Mouse (Mus musculus) monocyte, adult 2 months (primary cell): ENCODE results near the gene Ugt1a10.
A peak's percentile ranks its signal among the peaks of the same experiment; 100 is the strongest.
"Not testable (repeated sequence)": the region's sequence is repeated elsewhere in the genome, so short reads cannot be mapped to it uniquely, and the experiment has no call there.

Experiments used
- DNase-seq, 2 experiments: peaks; one replicate each; pipeline ENCODE4 v3.0.0; 2022; ENCODE audit warnings: low spot score in 2 of 2, low read depth in 1 of 2

Gene Ugt1a10

DNA sequence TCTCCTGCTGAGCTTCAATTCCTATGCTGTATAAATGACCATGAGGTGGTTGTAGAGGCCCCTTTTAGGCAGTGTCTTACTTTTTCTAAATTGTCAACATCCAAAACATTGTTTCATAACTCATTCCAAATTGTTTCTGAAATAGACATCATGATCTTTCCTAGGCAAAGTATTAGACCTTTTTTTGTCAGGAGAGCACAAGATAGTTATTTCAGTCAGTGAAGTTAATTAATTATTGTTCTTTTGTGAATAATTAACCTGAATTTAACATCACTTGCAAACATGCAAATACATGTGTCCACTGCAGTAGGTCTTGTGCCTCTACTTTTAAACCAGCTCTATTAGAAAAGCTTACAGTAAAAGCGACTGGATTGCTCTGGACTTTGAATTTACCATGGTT is at the start of gene Ugt1a10:
Ugt1a10 (plus strand) TSS at position 301 of the 400 bp plus-strand sequence.
- DNase-seq, result no peak

DNA sequence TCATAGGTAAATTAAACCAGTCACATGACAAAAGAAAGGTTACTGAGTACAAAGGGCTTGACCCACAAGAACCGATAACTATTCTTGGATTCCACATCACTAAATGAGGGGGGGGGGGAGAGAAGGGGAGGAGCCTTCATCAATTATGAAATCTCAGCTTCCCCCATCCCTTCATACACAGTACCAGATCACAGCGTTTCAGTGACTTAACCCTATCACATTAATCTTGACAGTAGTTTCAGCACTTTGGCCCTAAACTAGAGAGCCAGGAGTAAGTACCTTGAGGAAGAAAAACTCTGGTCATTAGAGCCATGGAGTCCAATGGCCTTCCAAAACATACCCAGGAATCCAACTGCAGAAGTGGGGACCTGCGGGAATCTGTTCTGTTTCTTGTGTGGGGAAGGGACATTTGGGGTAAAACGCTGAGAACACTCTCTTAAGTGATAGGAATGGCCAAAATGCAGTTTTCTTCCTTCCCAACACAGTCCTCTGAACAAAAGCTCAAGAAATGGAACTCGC is 47.4 kb upstream of the Ugt1a10 start:
- no peak for DNase-seq

DNA sequence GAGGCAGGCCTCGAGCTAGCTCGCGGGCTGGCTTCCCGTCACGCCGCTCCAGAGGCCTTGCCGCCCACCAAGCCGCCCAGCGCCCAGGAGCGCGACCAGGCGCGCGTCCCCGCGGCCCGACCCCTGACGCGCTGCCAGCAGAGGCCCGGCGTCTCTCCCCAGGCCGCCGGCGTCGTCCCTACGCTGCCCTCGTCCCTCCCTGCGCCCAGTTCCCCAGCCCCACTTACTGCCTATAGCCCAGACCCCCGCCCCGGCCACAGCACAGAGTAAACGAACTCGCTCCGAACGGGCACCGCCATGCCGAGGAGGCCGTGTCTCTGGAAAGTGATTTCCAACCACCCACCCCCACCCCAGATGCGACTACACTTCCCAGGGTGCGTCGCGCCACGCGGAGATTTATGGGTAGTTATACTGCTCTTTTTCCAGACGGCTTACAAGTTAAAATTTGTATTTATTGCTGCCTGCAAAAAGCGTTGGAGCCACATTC is 46.9 kb upstream of the Ugt1a10 start, which contains the start of gene Usp40:
Usp40 (minus strand) TSS at position 341 of the 487 bp plus-strand sequence.
- DNase-seq, result peak in 1 of 2 experiments; percentile 23

DNA sequence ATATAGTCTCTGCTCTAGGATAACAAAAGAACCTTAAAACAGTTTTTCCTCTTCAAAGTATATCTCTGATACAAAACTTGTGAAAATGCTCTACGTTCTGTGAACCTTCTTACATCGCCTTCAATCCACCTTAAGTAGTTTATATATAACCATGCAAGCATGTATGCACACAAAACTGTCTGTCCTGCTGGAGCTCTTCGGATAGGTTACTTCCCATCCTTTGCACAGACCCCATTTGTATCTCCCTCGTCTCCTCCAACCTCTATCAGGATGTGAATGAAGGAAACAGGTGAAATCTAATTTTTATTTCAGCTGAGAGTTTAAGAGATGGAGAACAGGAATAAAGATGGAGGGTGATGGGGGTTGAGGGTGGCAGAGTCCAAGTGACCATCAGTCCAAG is 46.5 kb upstream of the Ugt1a10 start:
- no peak for DNase-seq

DNA sequence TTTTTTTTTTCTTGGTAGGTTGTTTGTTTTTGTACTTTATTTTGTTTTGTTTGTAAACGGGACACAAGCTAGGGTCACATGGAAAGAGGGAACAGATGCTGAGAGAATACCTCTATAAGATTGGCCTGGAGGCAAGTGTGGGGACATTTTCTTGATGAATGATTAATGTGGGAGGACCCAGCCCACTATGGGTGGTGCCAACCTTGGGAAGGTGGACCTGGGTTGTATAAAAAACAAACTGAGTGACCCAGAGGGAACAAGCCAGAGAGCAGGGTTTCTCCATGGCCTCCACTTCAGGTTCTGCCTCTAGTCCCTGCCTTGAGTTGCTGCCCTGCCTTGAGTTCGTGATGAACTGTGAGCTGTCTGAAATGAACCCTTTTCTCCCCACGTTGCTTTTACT is 45.7 kb upstream of the Ugt1a10 start:
- DNase-seq, result no peak

DNA sequence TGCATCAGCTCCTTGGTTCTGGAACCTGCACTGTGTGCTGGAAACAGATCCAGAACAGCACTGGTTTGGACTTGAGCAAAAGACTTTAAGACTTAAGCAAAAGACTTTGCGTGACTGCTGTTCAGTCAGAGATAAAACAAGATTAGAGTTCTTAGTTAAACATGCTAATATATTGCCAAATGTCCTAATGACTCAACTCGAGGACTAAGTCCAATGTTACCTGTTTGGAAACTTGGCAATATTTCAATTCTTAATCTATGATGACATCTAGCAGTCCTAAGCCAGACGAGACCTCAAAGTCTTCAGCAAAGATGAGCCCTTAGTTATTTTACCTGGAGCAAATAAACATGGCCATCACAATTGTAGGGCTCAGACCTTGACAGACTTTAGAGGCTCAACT is 41.5 kb upstream of the Ugt1a10 start:
- no peak for DNase-seq

DNA sequence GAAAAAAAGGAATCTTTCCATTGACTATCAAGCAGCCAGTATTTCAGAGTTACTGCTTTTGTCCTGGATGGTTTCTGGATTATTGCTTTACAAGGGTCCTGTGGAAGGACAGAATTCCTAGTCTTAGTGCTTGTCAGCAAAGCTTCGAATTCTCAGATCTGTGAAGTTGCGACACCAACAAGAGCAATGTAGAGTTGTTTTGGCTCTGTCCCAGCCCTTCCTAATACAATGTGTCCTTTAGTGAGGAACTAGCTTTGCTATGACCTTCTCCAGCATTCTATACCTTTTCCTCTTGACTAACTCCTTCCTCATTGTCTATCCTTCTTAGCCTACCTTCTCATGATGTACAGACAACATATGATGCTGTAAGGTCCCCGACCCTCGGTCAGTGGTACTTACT is 41.0 kb upstream of the Ugt1a10 start:
- DNase-seq, result no peak

DNA sequence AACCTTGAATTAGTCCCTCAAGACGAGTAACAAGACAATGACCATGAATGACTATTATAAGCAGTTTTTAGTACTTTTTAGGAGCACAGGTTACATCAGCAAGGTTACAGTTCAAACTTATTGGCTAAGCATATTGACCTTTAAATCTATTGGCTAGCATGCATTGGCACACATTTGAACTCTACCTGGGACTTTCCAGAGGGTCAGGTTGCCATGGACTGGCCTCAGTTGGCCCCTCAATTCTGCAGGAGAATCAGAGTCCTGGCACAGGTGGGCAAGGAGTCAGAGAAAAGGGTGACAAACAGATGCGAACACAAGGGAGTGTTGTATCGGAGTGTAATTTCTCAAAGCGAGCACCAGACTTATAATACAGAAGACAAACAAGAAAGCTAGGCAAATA is 40.5 kb upstream of the Ugt1a10 start:
- DNase-seq, result no peak

DNA sequence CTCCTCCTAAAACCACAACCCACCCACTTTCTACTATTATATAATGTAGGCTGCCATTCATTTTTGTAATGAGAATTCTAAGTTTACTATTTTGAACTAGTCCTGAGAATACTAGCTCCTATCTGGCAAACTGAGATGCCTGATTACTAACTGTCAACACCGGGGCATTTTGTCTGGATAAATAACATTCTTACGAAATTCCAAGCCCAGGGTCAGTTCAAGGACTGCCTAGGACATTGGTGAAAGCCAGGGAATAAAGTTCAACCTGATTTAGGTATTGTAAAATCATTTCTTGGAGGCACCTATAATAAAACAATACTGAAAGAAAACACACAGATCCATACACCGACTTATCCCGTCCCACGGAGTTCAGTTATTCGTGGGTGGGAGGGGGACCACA is 39.8 kb upstream of the Ugt1a10 start:
- no peak for DNase-seq

DNA sequence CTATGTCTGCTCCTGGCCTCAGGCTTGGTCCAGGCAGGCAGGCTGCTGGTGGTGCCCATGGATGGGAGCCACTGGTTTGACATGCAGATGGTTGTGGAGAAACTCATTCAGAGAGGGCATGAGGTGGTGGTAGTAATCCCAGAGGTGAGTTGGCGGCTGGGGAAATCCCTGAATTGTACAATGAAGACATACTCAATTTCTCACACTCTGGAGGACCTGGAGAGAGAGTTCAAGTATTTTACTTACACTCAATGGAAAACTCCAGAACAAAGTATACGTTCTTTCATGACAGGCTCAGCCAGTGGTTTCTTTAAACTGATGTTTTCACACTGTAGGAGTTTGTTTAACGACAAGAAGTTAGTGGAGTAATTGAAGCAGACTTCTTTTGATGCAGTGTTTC is 29.9 kb upstream of the Ugt1a10 start:
- DNase-seq, result not testable (repeated sequence)

DNA sequence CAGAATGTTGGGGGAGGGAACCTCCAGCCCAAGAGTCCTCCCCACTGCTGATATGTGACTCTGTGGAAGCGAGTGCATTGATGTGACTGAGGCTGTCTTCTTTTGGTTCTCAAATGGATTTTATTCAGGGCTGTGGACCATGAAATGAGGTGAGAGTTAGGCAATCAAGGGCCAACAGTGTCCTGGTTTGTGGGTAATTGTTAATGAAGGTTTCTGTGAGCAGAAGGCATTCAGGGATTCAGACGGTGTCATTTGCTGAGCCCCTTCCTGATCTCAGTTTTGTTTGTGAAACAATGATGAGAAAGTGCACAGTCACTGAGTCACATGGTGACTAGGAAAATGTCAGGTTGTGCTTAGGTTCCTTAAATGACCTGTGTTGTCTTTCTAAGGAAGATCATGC is 12.1 kb upstream of the Ugt1a10 start:
- DNase-seq, result not testable (repeated sequence)

DNA sequence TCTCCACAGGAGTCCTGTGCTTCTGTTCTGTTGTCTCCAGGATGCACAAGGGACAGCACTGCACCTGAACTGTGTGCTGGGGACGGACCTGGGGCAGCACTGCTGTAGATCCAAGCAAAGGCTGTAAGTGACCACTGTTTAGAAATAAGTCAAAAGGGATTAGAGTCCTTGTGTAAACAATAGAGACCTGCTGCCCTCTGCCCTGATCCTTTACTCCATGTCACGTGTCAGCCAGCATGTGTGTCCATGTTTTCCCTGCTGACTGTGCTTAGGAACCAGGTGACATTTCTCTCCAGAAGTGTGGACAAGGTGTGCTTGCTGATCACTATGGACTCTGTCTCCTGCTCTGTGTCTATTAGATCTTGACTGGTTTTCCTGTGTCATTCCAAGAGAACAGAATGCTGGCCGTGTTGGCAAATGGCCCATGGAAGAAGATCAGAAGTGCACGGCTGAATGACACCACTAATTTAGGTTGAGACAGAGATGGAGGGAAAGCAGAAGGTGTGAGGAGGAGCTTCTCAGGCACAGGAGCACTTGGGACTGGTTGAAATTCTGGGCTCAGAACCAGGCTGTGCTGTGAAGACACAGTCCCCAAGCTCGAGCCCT is 10.3 kb upstream of the Ugt1a10 start:
- not testable (repeated sequence) for DNase-seq

DNA sequence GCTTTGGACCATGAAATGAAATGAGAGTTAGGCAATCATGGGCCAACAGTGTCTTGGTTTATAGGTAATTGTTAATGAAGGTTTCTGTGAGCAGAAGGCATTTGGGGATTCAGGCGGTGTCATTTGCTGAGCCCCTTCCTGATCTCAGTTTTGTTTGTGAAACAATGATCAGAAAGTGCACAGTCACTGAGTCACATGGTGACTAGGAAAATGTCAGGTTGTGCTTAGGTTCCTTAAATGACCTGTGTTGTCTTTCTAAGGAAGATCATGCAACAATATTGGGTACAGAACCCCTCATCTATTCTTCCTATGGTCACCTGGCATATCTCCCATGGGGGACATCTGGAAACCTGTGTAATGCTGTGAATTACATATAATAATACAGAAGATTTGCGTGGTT is 7.8 kb upstream of the Ugt1a10 start:
- not testable (repeated sequence) for DNase-seq

DNA sequence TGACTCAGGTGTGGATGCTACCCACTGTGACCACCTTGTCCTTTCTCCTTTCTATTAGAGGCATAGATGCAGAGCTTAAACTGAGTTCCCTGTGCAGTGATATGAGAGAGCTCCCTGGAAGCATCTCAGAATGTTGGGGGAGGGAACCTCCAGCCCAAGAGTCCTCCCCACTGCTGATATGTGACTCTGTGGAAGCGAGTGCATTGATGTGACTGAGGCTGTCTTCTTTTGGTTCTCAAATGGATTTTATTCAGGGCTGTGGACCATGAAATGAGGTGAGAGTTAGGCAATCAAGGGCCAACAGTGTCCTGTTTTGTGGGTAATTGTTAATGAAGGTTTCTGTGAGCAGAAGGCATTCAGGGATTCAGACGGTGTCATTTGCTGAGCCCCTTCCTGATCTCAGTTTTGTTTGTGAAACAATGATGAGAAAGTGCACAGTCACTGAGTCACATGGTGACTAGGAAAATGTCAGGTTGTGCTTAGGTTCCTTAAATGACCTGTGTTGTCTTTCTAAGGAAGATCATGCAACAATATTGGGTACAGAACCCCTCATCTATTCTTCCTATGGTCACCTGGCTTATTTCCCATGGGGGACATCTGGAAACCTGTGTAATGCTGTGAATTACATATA is 11.4 kb downstream of the Ugt1a10 start:
- DNase-seq, result not testable (repeated sequence)

DNA sequence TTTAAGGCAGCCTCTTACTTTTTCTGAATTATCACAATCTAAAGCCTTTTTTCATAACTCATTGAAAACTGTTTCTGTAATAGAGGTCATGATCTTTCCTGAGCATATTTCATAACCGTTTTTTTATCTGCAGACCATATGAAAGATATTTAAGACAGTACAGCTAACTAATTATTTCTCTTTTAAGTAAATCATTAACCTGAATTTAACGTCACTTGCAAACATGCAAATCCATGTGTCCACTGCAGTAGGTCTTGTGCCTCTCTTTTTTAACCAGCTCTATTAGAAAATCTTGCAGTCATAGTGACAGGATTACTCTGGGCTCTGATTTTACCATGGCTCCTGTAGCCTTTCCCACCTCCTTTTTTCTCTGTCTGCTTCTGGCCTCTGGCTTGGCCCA is 15.3 kb downstream of the Ugt1a10 start, which contains the start of gene Ugt1a9:
Ugt1a9 (plus strand) TSS at position 306 of the 400 bp plus-strand sequence.
- no peak for DNase-seq

DNA sequence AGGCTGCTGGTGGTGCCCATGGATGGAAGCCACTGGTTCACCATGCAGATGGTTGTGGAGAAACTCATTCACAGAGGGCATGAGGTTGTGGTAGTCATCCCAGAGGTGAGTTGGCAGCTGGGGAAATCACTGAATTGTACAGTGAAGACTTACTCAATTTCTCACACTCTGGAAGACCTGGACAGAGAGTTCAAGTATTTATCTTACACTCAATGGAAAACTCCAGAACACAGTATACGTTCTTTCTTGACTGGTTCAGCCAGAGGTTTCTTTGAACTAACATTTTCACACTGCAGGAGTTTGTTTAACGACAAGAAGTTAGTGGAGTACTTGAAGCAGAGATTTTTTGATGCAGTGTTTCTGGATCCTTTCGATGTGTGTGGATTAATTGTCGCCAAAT is 15.7 kb downstream of the Ugt1a10 start:
- DNase-seq, result no peak

DNA sequence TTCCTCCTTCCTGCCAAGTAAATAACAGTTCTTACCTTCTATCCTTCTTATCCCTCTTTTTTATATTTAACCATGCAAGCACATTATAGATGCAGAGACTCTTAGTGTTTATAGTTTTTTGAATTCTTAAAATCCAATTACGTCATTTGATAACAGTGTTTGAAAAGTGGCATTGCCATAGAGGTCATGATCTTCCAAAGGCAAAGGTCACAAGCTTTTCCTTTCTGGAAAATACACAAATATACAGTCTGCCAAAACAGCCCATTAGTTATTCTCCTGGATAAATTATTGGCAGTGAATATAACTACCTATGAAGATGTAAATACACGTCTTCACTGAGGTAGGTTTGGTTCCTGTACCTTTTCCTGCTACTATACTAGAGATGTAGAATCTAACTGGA is 19.3 kb downstream of the Ugt1a10 start:
- DNase-seq, result no peak

DNA sequence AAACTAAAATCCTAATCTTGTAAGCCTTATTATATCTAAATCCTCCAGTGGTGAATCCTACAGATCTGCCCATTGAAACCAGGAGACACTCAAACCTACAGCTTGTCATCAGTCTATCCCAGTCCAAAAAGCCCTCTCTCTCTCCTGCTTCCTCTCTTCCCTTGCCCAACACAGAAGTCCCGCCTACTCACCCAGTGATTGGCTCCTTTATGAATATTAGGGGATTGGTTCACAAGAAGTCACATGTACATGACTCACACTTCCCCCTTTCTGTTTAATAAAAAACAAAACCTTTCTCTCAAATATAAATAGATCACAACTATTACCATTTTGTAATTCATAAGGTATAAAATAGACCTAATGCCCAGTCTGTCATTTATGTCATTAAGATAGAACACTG is 21.9 kb downstream of the Ugt1a10 start:
- DNase-seq, result peak in 1 of 2 experiments; percentile 31

DNA sequence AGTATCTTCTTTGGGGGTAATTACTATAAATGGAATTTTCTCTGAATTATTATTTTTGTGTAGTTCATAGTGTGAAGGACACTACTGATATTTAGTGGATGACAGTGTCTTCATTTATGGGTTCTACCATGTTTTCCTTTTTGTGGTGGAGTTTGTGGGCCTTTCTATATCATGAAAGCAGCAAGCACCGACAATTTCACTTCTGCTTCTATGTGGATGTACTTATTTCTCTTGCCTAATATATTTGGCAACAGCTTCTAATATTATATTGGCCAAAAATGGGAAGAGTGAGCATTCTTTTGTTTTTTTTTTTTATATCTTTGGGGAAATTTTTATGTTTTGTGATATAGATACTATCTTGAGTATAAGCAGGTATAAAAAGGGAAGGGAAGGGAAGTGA is 26.5 kb downstream of the Ugt1a10 start:
- DNase-seq, result no peak

DNA sequence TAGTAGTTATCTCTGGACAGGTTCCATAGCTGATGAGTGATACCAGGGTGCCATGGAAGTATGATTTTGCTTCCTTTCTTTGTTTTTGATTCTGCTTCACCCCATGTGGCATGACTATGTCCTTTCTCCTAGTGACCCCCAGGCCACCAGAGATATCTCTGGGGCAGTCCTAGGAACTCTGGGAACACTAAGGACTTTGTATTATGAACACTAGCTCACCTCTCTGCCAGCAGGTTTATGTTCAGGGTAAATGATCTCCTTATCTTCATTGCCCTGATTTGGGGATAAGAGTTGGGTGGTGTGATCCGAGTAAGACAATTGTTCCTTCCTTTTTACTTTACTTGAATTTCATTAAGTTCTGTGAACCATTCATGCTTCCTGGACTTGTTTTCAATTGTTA is 30.9 kb downstream of the Ugt1a10 start:
- DNase-seq, result no peak

DNA sequence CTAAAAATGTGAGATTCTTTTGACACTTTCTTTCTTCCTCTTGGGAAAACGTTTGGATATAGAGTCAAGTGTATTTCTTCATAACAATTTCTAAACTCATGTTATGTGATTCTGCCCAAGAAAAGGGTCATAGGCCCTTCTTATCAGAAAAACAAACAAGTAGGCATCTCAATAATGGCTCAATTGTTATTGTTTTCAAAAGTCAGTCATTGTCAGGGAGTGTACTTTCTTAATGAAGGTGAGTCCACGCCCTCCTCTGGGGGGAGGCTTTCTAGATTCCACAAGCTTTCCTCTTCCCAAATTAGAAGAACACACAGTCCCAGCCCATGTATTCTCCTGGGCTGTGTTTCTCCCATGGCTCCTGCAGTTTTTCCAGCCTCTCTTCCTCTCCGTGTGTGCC is 32.3 kb downstream of the Ugt1a10 start, which contains the start of gene Ugt1a8:
Ugt1a8 (plus strand) TSS at position 301 of the 400 bp plus-strand sequence.
- no peak for DNase-seq

DNA sequence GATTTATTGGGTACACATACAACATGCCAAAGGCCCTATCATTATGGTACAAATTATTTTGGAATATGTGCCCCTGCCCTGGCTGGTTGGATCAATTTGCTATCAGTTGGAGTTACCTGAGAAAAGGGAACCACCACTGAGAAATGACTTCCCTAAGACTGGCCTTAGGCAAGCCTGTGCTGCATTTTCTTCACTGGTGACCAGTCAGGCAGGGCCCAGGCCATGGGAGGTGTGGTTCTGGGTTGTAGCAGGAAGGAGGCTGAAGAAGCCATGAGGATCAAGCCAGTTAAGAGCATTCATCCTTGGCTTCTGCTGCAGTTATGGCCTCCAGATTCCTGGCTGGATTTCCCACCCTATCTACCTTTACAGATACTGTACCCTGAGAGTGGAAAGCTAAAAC is 37.2 kb downstream of the Ugt1a10 start:
- no peak for DNase-seq
